Mouse (Mus musculus) hindbrain, embryonic 16.5 days (tissue): ENCODE measurements at regions not wholly inside any gene's neighbourhood (a gene's known extent, or its start where the extent isn't known, plus 50 kb on each side); places are given as distances from the start of the nearest gene placed in this dataset.
A peak's percentile ranks its signal among the peaks of the same experiment; 100 is the strongest.

Source experiments
- ATAC-seq: fragments of 200-750 bp; cut with Nextera tagmentation; 2 replicates; pipeline ENCODE4 v1.8.0; 2017; ENCODE audit warnings: moderate TSS enrichment, moderate library complexity
- H3K27ac ChIP-seq: fragments of 300-500 bp; sonication (generic); 2 replicates; pipeline ENCODE4 v1.5.1; 2014; ENCODE audit warnings: low read depth, mild to moderate bottlenecking, control low read depth, low read length, moderate library complexity
- H3K27me3 ChIP-seq: fragments of 300-500 bp; sonication (generic); replicated peaks from 2 replicates; pipeline ENCODE4 v1.6.1; 2014; ENCODE audit warnings: low read length; ENCODE audit not compliant: control insufficient read depth, insufficient read depth
- H3K36me3 ChIP-seq: fragments of 300-500 bp; sonication (generic); 2 replicates; pipeline ENCODE4 v1.6.1; 2014; ENCODE audit warnings: mild to moderate bottlenecking, low read length, moderate library complexity, mixed read lengths; ENCODE audit not compliant: control insufficient read depth, insufficient read depth
- H3K4me1 ChIP-seq: fragments of 300-500 bp; sonication (generic); 2 replicates; pipeline ENCODE4 v1.6.1; 2014; ENCODE audit warnings: low read depth, low read length; ENCODE audit not compliant: control insufficient read depth, insufficient read depth
- H3K4me2 ChIP-seq: fragments of 300-500 bp; sonication (generic); 2 replicates; pipeline ENCODE4 v1.6.1; 2014; ENCODE audit warnings: mild to moderate bottlenecking, low read length, control low read depth, moderate library complexity
- H3K4me3 ChIP-seq: fragments of 300-500 bp; sonication (generic); 2 replicates; pipeline ENCODE4 v1.5.1; 2014; ENCODE audit warnings: mild to moderate bottlenecking, low read length, control low read depth, moderate library complexity
- H3K9ac ChIP-seq: fragments of 300-500 bp; sonication (generic); 2 replicates; pipeline ENCODE4 v1.6.1; 2014; ENCODE audit warnings: low read depth, mild to moderate bottlenecking, control low read depth, low read length, moderate library complexity
- H3K9me3 ChIP-seq: fragments of 300-500 bp; sonication (generic); 2 replicates; pipeline ENCODE4 v1.6.1; 2014; ENCODE audit warnings: mild to moderate bottlenecking, low read length, moderate library complexity; ENCODE audit not compliant: control insufficient read depth
- WGBS: fragments of 180-500 bp; shearing (Covaris S2); extraction: QIAGEN DNeasy Blood & Tissue Kit; methylation state at CpG from one replicate; pipeline ENCODE4 v1.1.7; 2014; 5-methylcytosine and 5-hydroxymethylcytosine counted together

- 76% methylated on average over 1 of the region's 1 CpGs for WGBS
- no peak for ATAC-seq
- Histone ChIP-seq H3K9ac (no peak overlapping the region), H3K4me1 (peaks cover 22% of the 10 kb centered on the region), H3K36me3 (no peaks in the 10 kb centered on the region), H3K27ac (no peak overlapping the region), H3K4me2 (no peak overlapping the region), H3K9me3 (no peaks in the 10 kb centered on the region), H3K4me3 (no peak overlapping the region), H3K27me3 (no peaks in the 10 kb centered on the region)
Observed at GRCm38 (mm10) chr13:54301110-54301509, 70.0 kb upstream of the Cplx2 start.

GRCm38 (mm10) chr13:54301677-54302076 lies 69.5 kb upstream of the Cplx2 start:
- H3K9ac ChIP-seq = no peak overlapping the region
- no peak for ATAC-seq

GRCm38 (mm10) chr13:54302351-54303070 lies 68.6 kb upstream of the Cplx2 start:
- ATAC-seq = peak; percentile 37
- H3K27ac ChIP-seq = peak overlapping the region; percentile 99
- 2% methylated on average over 43 of the region's 58 CpGs for WGBS
- no peaks in the 10 kb centered on the region for H3K36me3 ChIP-seq
- no peaks in the 10 kb centered on the region for H3K9me3 ChIP-seq
- peaks cover 26% of the 10 kb centered on the region for H3K4me1 ChIP-seq
- no peaks in the 10 kb centered on the region for H3K27me3 ChIP-seq
- H3K4me3 ChIP-seq = peak overlapping the region; percentile 74
- H3K4me2 ChIP-seq = peak overlapping the region; percentile 97
- peak overlapping the region; percentile 99 for H3K9ac ChIP-seq

More at GRCm38 (mm10) chr13:54301677-54302076, 69.5 kb upstream of the Cplx2 start:
- Histone ChIP-seq H3K4me3 (no peak overlapping the region), H3K27me3 (no peaks in the 10 kb centered on the region), H3K27ac (no peak overlapping the region), H3K9me3 (no peaks in the 10 kb centered on the region), H3K4me1 (peaks cover 22% of the 10 kb centered on the region), H3K4me2 (peak overlapping the region; percentile 97), H3K36me3 (no peaks in the 10 kb centered on the region)
- WGBS = 35% methylated on average over 6 of the region's 6 CpGs

- Histone ChIP-seq H3K27me3 (no peaks in the 10 kb centered on the region), H3K9ac (peak overlapping the region; percentile 99), H3K4me2 (peak overlapping the region; percentile 97), H3K4me1 (peaks cover 26% of the 10 kb centered on the region), H3K4me3 (peak overlapping the region; percentile 74), H3K27ac (peak overlapping the region; percentile 99), H3K36me3 (no peaks in the 10 kb centered on the region), H3K9me3 (no peaks in the 10 kb centered on the region)
- WGBS = under 1% methylated on average over 51 of the region's 54 CpGs
- peak; percentile 88 for ATAC-seq
Observed at GRCm38 (mm10) chr13:54303071-54303924, 67.9 kb upstream of the Cplx2 start.

- H3K4me1 ChIP-seq = peaks cover 33% of the 10 kb centered on the region
- ATAC-seq = no peak
- H3K36me3 ChIP-seq = no peaks in the 10 kb centered on the region
- H3K9me3 ChIP-seq = no peaks in the 10 kb centered on the region
- 47% methylated on average over 5 of the region's 5 CpGs for WGBS
- H3K27ac ChIP-seq = peak overlapping the region; percentile 99
- no peak overlapping the region; the same call in 1 of the 2 replicates for H3K9ac ChIP-seq
- H3K27me3 ChIP-seq = no peaks in the 10 kb centered on the region
- H3K4me3 ChIP-seq = no peak overlapping the region
- H3K4me2 ChIP-seq = peak overlapping the region; percentile 97
Observed at GRCm38 (mm10) chr13:54304251-54304650, 66.9 kb upstream of the Cplx2 start.

GRCm38 (mm10) chr13:54308591-54308990 lies 62.6 kb upstream of the Cplx2 start:
- no peaks in the 10 kb centered on the region for H3K9me3 ChIP-seq
- H3K27ac ChIP-seq = peak overlapping the region; percentile 52
- no peak overlapping the region for H3K4me3 ChIP-seq
- H3K36me3 ChIP-seq = peaks cover 2% of the 10 kb centered on the region; the same call in 1 of the 2 replicates
- H3K4me1 ChIP-seq = peaks cover 30% of the 10 kb centered on the region
- H3K9ac ChIP-seq = no peak overlapping the region
- H3K4me2 ChIP-seq = no peak overlapping the region
- no peak for ATAC-seq
- 16% methylated on average over 2 of the region's 2 CpGs for WGBS
- H3K27me3 ChIP-seq = no peaks in the 10 kb centered on the region

GRCm38 (mm10) chr13:54309354-54309753 lies 61.8 kb upstream of the Cplx2 start:
- H3K4me3 ChIP-seq = no peak overlapping the region
- WGBS = 22% methylated on average over 5 of the region's 5 CpGs
- H3K4me1 ChIP-seq = peaks cover 23% of the 10 kb centered on the region
- H3K9ac ChIP-seq = no peak overlapping the region
- no peak overlapping the region for H3K4me2 ChIP-seq
- no peaks in the 10 kb centered on the region for H3K9me3 ChIP-seq
- H3K27ac ChIP-seq = peak overlapping the region; percentile 52
- ATAC-seq = peak; percentile 82
- H3K27me3 ChIP-seq = no peaks in the 10 kb centered on the region
- peaks cover 2% of the 10 kb centered on the region for H3K36me3 ChIP-seq

GRCm38 (mm10) chr13:54310144-54310543 lies 61.0 kb upstream of the Cplx2 start:
- 64% methylated on average over 4 of the region's 4 CpGs for WGBS
- Histone ChIP-seq H3K27ac (0 out of 2 replicates have a peak overlapping the region, but pooled peaks have one; percentile 52), H3K27me3 (no peaks in the 10 kb centered on the region), H3K4me1 (peaks cover 20% of the 10 kb centered on the region), H3K9ac (no peak overlapping the region), H3K4me2 (no peak overlapping the region), H3K9me3 (no peaks in the 10 kb centered on the region), H3K4me3 (no peak overlapping the region), H3K36me3 (peaks cover 2% of the 10 kb centered on the region)
- no peak for ATAC-seq
